Mouse (Mus musculus) lung, embryonic 14.5 days (tissue): ENCODE results near the gene Fbxw18. TPM values are rescaled to one million over a fixed set of nuclear protein-coding genes. Genes with fewer than 3 reads are reported as not detected.
A peak's percentile ranks its signal among the peaks of the same experiment; 100 is the strongest.
"Not testable (repeated sequence)": the region's sequence is repeated elsewhere in the genome, so short reads cannot be mapped to it uniquely, and the experiment has no call there.

Experiments
- ATAC-seq: fragments of 200-750 bp; cut with Nextera tagmentation; 2 replicates; pipeline ENCODE4 v1.8.0; 2017; ENCODE audit warnings: mild to moderate bottlenecking, moderate TSS enrichment, moderate library complexity; ENCODE audit not compliant: insufficient read depth
- DNase-seq: peaks from one replicate; pipeline ENCODE4 v3.0.0-alpha.2; 2015
- H3K27ac ChIP-seq: fragments of 300-500 bp; sonication (generic); 2 replicates; pipeline ENCODE4 v1.5.1; 2014; ENCODE audit warnings: low read depth, mild to moderate bottlenecking, moderate library complexity
- H3K27me3 ChIP-seq: fragments of 300-500 bp; sonication (generic); 2 replicates; pipeline ENCODE4 v1.6.1; 2014; ENCODE audit warnings: low read length, control low read depth; ENCODE audit not compliant: insufficient read depth
- H3K36me3 ChIP-seq: fragments of 300-500 bp; sonication (generic); 2 replicates; pipeline ENCODE4 v1.6.1; 2014; ENCODE audit warnings: control low read depth; ENCODE audit not compliant: insufficient read depth
- H3K4me1 ChIP-seq: fragments of 300-500 bp; sonication (generic); 2 replicates; pipeline ENCODE4 v1.6.1; 2014; ENCODE audit warnings: antibody characterized with exemption, control low read depth; ENCODE audit not compliant: insufficient read depth
- H3K4me2 ChIP-seq: fragments of 300-500 bp; sonication (generic); 2 replicates; pipeline ENCODE4 v1.6.1; 2014; ENCODE audit warnings: mild to moderate bottlenecking
- H3K4me3 ChIP-seq: fragments of 300-500 bp; sonication (generic); 2 replicates; pipeline ENCODE4 v1.5.1; 2014; ENCODE audit warnings: low read depth, low read length
- H3K9ac ChIP-seq: fragments of 300-500 bp; sonication (generic); 2 replicates; pipeline ENCODE4 v1.6.1; 2014
- H3K9me3 ChIP-seq: fragments of 300-500 bp; sonication (generic); 2 replicates; pipeline ENCODE4 v1.6.1; 2016; ENCODE audit warnings: low read depth, low read length, control low read depth
- CTCF ChIP-seq: IDR thresholded peaks from 2 replicates; pipeline ENCODE4 v1.5.1; 2016; ENCODE audit warnings: antibody characterized with exemption, low read depth
- WGBS: fragments of 180-500 bp; shearing (Covaris S2); extraction: QIAGEN DNeasy Blood & Tissue Kit; methylation state at CpG from one replicate; pipeline ENCODE4 v1.1.7; 2014; 5-methylcytosine and 5-hydroxymethylcytosine counted together
- polyA plus RNA-seq: library from polyadenylated mRNA; unstranded; fragments of >200 nt; fragmentation: Nextera tagmentation; extraction: Ambion mirVana; gene quantifications from 2 replicates; pipeline ENCODE4 v1.2.1, GENCODE M21; 2014

The Fbxw18 gene
- 0.12 TPM in 1 of 2 replicates, not detected in the other for polyA plus RNA-seq

DNA sequence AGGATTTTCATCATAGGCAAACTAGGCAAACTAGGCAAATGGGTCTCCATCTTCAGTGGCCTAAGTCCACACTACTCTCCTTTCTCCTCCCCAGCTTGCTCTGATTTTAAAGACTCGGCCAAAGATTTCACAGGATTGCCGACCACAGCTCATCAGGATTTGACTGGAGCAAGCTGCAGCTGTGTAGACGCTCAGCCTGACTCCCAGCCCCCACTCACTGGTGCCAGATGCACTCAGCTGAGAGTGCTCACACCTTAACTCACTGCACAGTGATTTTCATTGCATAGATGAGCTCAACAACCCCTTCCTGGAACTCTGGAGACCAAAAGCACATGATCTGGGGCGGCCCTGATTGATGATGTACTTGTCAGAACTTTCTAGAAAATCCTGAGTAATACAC lies at the start of gene Fbxw18:
TSS of gene Fbxw18 (minus strand) at position 101 of the 400 bp plus-strand sequence.
- not testable (repeated sequence) for H3K4me3 ChIP-seq, H3K27me3 ChIP-seq, H3K4me1 ChIP-seq, H3K36me3 ChIP-seq, H3K9me3 ChIP-seq, H3K4me2 ChIP-seq, DNase-seq, H3K9ac ChIP-seq, H3K27ac ChIP-seq, ATAC-seq
- WGBS, result 66% methylated on average over 4 of the region's 4 CpGs

- not testable (repeated sequence) for H3K27me3 ChIP-seq, H3K36me3 ChIP-seq, H3K27ac ChIP-seq, H3K4me2 ChIP-seq, H3K9me3 ChIP-seq, ATAC-seq, DNase-seq, H3K4me1 ChIP-seq, H3K9ac ChIP-seq, H3K4me3 ChIP-seq
- WGBS, result 70% methylated on average over 3 of the region's 3 CpGs
Observed at GRCm38 (mm10) chr9:109745989-109746388, 43.5 kb upstream of the Fbxw18 start, which contains the start of gene Fbxw26. Gene Fbxw26, minus strand, starts transcription at chr9:109746089.

GRCm38 (mm10) chr9:109685299-109685698 lies 17.2 kb downstream of the Fbxw18 start:
- Histone ChIP-seq H3K9ac (no peak overlapping the region), H3K27ac (no peak overlapping the region), H3K27me3 (no peaks in the 10 kb centered on the region), H3K36me3 (no peaks in the 10 kb centered on the region), H3K4me3 (no peak overlapping the region), H3K9me3 (no peaks in the 10 kb centered on the region), H3K4me2 (no peak overlapping the region), H3K4me1 (no peaks in the 10 kb centered on the region)
- peak; percentile 71 for TF ChIP-seq CTCF
- ATAC-seq, result no peak
- WGBS, result 8% methylated on average over 1 of the region's 1 CpGs
- peak; percentile 65 for DNase-seq

DNA sequence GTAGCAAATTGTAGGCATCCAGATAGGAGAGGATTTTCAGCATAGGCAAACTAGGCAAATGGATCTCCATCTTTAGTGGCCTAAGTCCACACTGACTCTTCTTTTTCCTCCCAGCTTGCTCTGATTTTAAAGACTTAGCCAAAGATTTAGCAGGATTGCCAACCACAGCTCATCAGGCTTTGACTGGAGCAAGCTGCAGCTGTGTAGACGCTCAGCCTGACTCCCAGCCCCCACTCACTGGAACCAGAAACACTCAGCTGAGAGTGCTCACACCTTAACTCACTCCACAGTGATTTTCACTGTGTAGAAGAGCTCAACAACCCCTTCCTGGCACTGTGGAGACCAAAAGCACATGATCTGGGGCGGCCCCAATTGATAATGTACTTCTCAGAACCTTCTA lies 37.9 kb downstream of the Fbxw18 start, which contains the start of gene Fbxw25:
TSS of gene Fbxw25 (minus strand) at position 101 of the 400 bp plus-strand sequence.
- not testable (repeated sequence) for H3K27ac ChIP-seq, H3K9me3 ChIP-seq, H3K36me3 ChIP-seq, DNase-seq, ATAC-seq, H3K4me1 ChIP-seq, H3K27me3 ChIP-seq, H3K4me3 ChIP-seq, H3K9ac ChIP-seq, H3K4me2 ChIP-seq
- WGBS, result 57% methylated on average over 2 of the region's 2 CpGs

Other genes with a start within 250 kb of the Fbxw18 start
- not detected in 2 replicates for gene Fbxw19, start 206.8 kb downstream of the Fbxw18 start, polyA plus RNA-seq
- gene Fbxw15, start 134.4 kb downstream of the Fbxw18 start, polyA plus RNA-seq, result not detected in 2 replicates
- gene Fbxw24, start 76.6 kb downstream of the Fbxw18 start, polyA plus RNA-seq, result not detected in 2 replicates
- not detected in 2 replicates for gene Fbxw25, start 38.0 kb downstream of the Fbxw18 start, polyA plus RNA-seq
- gene Fbxw26, start 43.4 kb upstream of the Fbxw18 start, polyA plus RNA-seq, result not detected in 2 replicates
- 0.41 TPM in 1 of 2 replicates, not detected in the other for gene Fbxw27, start 88.0 kb upstream of the Fbxw18 start, polyA plus RNA-seq
- not detected in 2 replicates for gene Spink8, start 109.6 kb upstream of the Fbxw18 start, polyA plus RNA-seq
- 53.7 and 58.7 TPM in 2 replicates for gene Nme6, start 130.0 kb upstream of the Fbxw18 start, polyA plus RNA-seq
- gene Camp, start 146.9 kb upstream of the Fbxw18 start, polyA plus RNA-seq, result 1.2 TPM in 1 of 2 replicates, not detected in the other
- 34.0 and 40.4 TPM in 2 replicates for gene Cdc25a, start 172.9 kb upstream of the Fbxw18 start, polyA plus RNA-seq
- gene Map4, start 228.8 kb upstream of the Fbxw18 start, polyA plus RNA-seq, result 55.2 and 57.5 TPM in 2 replicates